Mouse (Mus musculus) erythroblast, adult 5-6 weeks (primary cell): ENCODE measurements around the gene Grb2. TPM values are rescaled to one million over a fixed set of nuclear protein-coding genes. Genes with fewer than 3 reads are reported as not detected.

ENCODE experiments used
- ATAC-seq: replicated peaks from 2 replicates; pipeline ENCODE4 v1.8.0; 2016; ENCODE audit warnings: moderate number of reproducible peaks, mild to moderate bottlenecking, moderate TSS enrichment, inconsistent platforms; ENCODE audit not compliant: poor library complexity, low FRiP score, severe bottlenecking
- total RNA-seq, 2 experiments: library from RNA; stranded (forward) in 1 of 2; stranded (reverse) in 1 of 2; fragments of 150-400 nt in 1 of 2; fragments of 200-764, 138-1000 nt in 1 of 2; gene quantifications; 2 replicates each; pipeline versions ENCODE4 v1.2.3 to v1.2.4; 2015 to 2017; ENCODE audit warnings: low replicate concordance in 2 of 2

The Grb2 gene
- total RNA-seq, 2 experiments from 2014 or later = 21.9 to 34.4 TPM

GRCm38 (mm10) chr11:115632247-115632646, 76.2 kb downstream of the Grb2 start:
- ATAC-seq = no peak

GRCm38 (mm10) chr11:115631505-115631890, 76.9 kb downstream of the Grb2 start:
- no peak for ATAC-seq

DNA sequence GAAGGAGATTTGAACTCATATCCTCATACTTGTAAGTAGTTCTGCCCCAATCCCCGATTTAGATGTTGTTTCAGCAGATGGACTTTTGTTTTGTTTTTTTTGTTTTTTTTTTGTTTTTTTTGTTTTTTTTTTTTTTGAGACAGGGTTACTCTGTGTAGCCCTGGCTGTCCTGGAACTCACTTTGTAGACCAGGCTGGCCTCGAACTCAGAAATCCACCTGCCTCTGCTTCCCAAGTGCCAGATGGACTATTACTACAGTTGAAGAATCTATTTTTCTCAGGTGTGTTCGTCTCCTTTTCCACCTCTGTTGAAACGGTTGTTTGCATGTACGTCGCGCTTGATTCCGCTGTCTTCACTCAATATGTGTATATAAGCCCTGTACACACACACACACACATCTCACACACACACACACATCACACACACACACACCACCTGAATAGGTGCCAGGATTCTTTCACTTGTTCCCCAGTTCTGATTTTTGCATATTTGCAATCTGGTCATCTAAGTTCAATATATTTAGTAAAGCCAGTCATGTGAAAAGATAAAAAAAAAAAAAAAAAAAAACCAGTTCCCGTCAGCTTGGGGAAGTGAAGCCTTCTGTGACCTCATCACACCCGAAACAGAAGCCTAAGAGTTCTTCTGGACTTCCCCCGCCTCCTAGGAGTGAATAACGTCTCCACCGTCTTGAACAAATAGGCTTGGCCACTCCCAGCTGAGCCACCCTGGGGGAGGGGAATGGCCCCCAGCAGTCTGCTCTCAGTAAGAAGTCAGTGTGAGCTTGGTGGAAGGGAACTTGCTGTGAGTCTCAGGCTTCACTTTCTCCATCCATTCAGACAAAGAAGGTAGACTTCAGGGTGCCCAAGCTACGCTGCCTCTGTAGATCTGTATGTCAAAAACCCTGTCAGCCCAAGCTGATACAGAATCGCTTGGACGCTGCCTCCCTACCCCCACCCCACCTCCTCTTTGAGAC, 77.6 kb downstream of the Grb2 start:
- no peak for ATAC-seq

GRCm38 (mm10) chr11:115629734-115630531, 78.5 kb downstream of the Grb2 start:
- ATAC-seq = no peak

DNA sequence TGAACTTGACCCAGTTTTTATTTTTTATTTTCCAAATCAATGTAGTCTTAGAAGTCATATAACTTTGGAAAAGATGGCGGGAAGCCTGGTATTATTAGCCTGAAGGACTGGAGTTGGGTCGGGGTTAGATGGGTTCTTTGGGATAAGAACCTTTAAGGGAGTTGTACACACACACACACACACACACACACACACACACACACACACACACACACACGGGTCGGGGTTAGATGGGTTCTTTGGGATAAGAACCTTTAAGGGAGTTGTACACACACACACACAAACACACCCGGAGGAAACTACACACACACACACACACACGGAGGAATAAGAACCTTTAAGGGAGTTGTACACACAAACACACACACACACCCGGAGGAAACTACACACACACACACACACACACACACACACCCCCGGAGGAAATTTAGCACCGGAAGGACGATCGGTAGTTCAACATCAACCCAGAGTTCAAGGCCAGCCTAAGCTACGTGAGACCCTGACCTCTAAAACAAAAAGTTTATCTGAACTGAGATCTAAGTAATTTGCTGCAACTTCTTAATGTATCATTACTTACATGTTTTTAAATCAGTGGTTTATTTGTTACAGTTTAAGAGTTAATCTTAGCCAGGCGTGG, 79.8 kb downstream of the Grb2 start:
- peak; percentile 18 for ATAC-seq

DNA sequence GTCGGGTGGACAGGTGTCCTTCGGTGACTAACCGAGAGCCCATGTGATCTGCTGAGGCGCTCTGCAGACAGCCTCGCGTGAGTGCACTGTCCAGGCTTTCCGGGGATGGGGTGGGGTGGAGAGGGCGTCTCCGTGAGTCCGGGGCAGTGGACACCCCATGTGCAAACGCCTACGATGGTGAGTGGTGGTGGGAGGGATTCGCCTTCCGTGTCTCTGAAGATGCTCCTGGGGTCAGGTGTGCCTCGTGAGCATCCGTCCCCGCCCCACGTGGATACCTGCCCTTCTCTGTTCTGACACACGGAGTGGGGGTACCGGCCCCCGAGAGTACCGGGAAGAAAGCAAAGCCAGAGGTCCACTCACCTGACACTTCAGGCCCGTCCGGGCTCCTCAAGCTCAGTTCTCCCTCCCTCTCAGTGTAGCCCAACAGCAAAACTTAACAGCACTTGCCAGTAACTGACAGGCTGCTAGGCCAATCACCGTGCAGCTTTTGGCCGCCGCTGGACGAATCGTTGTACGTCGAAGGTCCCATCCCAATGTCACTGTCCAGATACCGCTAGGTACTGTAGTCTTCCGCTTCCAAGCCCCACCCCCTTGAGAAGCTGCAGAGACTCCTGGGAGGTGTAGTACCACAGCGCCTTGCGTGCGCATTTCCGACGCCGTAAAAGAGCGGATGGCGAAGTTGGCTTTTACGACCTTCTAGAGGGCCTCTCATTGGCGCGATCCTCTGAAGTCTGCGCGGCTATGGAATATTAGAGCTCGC, 80.5 kb downstream of the Grb2 start, which contains the start of gene Slc25a19:
Gene Slc25a19, minus strand, starts transcription at position 591 of the 760 bp plus-strand sequence.
- ATAC-seq = peak; percentile 93

DNA sequence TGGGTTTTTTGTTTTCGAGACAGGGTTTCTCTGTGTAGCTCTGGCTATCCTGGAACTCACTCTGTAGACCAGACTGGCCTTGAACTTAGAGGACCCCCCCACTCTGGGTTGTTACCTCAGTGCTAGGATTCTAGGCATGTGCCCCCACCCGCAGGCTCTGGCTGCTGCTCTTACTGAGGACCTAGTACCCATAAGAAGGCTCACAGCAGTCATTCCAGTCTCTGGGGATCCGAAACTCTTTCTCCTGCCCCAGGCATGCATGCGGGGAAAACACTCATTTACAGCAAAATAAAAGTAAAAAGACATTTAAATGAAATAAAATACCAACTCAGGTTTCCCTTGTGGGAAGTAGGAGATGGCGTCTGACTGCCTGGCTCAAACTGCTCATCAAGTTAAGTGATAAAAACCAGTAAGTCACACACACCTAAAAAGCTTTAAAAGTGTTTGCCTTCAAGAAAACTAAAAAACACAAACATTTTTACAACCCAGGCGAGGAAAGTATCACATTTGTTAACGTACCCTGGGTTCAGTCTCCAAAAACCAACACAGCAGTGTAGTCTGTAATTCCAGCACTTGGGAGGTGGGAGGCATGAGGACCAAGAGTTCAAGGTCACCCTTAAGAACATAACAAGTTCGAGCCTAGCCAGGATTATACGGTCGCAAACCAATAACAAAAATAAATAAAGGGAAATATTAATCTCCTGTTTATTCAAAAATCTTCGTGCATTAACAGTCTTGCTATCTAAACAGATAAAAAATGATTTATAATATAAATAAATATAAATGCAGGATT, 81.4 kb downstream of the Grb2 start:
- no peak for ATAC-seq

- ATAC-seq = no peak
Observed at GRCm38 (mm10) chr11:115625877-115626276, 82.5 kb downstream of the Grb2 start.

DNA sequence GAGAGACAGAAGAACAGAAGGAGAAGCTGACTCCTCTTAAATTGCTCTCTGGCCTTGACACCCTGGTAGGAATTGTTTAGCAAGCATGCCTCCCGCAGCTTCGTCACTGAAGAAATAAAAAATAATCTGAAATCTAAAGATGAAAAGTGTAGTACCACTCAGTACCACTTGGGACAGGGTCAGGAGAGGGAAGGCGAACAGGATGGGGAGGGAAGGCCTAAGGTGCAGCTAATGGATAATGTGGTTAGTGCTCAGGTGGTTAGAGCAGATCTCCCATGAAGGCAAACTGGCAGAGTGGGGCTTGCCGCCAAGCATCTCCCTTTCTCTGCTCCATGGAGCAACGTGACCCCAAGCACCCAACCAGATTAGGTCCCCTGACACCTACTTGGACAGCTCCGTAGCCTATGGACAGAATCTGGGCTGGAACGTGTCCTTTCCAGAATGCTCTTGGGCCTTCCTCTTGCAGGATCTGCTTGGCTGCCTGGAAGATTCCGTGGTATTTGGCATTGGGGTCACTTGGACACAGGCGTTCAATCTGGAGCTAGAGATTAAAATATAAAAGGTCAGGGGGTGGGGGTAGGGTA, 84.8 kb downstream of the Grb2 start:
- no peak for ATAC-seq

DNA sequence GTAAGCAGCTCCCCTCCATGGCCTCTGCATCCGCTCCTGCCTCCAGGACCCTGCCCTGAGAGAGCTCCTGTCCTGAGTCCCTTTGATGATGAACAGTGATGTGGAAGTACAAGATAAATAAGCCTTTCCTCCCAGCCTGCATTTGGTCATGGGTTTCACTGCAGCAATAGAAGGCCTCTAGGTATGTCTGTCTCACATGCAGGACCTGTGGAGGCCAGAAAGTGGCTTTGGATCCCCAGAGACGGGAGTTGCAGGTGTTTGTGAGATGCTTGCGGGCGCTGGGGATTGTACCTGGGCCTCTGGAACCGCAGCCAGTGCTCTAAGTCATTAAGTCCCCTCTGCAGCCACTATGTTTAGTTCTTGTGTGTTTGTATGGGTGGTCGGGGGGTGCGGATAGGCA, 88.4 kb downstream of the Grb2 start:
- ATAC-seq = no peak

DNA sequence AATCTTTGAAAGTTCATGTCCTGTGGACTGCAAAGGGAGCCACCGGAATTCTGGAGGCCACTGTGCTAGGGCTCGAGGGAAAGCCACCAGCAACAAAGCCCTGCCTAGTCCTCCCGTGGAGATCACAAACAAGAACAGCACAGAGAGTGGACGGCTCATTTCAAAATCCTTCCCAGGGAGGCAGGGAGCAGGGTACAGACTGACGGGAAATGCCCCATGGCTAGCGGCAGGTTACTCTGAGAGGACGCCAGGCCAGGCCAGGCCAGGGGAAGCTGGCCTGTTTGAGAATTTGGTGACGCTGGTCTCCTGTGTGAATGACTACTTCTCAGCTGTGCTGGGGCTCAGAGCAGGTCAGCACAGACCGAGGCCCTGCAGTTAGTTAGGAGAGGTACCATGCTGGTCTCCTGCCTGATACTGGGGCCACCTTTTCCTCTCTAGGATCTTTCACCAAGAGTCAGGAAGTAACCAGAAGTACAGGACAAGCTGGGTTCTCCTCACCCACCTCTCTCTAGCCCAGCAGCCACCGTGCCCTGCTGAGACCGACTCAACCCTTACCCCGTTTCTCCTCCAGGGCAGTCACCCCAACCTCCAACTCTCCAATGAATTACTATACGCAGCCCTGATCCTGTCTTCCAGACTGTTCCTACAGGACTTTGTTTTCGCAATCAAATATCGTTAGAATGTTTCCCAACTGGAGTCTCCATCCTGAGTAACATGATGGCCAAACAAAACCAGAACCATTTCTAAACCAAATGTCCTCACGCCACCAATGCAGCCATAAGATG, 89.5 kb downstream of the Grb2 start:
- ATAC-seq = no peak

GRCm38 (mm10) chr11:115618001-115618400, 90.4 kb downstream of the Grb2 start:
- no peak for ATAC-seq

GRCm38 (mm10) chr11:115616893-115617292, 91.5 kb downstream of the Grb2 start:
- no peak for ATAC-seq

- ATAC-seq = no peak
Observed at GRCm38 (mm10) chr11:115616371-115616770, 92.0 kb downstream of the Grb2 start.

- ATAC-seq = no peak
Observed at GRCm38 (mm10) chr11:115615875-115616274, 92.5 kb downstream of the Grb2 start.

DNA sequence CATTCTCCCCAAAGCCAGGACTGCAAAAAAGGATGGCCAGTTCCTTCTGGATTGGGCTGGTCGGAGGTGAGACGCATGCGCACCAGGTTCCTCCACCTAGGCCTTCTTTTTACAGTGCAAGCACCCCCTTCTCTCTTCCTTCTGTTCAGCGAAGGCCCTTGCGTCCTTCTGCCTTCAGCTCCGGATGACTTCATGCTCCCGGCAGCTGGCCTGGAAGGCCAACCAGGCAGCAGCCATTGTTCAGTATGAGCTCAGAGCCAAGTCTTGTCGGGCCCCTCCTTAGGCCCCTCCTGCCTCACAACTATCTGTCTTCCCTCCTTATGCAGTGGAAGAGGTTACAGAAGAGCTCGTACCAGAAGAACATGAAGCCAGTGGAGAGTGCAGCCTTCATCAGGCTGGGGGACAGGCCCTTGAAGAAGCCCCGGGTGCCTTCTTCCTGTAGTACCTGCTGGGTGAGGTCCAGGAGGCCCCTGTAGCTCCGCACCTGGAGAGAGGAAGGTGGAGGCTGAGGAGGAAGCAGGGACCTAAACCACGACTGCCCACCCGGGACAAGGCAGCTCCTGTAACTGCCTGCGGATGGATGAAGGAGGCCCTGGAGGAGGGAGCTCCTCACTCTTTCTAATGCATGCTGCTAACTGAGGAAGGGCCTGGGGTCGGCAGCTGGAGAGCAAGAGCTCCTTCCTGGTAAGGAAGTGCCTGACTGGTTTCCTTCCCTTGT, 93.1 kb downstream of the Grb2 start:
- ATAC-seq = no peak
